Mouse (Mus musculus) MEL (cell line): ENCODE results near the gene Tanc1.

Experiments
- BHLHE40 ChIP-seq: IDR thresholded peaks from 2 replicates; pipeline ENCODE4 v1.6.1; 2012; ENCODE audit warnings: low read depth, mild to moderate bottlenecking, inconsistent platforms, low read length, improper control_type of control experiment, borderline replicate concordance
- CTCF ChIP-seq, 3 experiments: IDR thresholded peaks in 2 of 3; conservative IDR thresholded peaks in 1 of 3; 2 replicates each; pipeline ENCODE4 v1.5.1; 2011 to 2012; ENCODE audit warnings: low read length in 3 of 3, low read depth in 2 of 3, mild to moderate bottlenecking in 2 of 3, improper control_type of control experiment in 1 of 3, inconsistent platforms in 1 of 3, mixed read lengths in 1 of 3, moderate library complexity in 1 of 3; ENCODE audit not compliant: control insufficient read depth in 1 of 3, insufficient read depth in 1 of 3, poor library complexity in 1 of 3, severe bottlenecking in 1 of 3
- EP300 ChIP-seq, 2 experiments: IDR thresholded peaks; 2 replicates each; pipeline ENCODE4 v1.6.1; 2011; ENCODE audit warnings: improper control_type of control experiment in 2 of 2, low read length in 2 of 2, low read depth in 1 of 2, mild to moderate bottlenecking in 1 of 2
- MAX ChIP-seq: IDR thresholded peaks from 2 replicates; pipeline ENCODE4 v1.6.1; 2011; ENCODE audit warnings: low read length, improper control_type of control experiment
- MYC ChIP-seq: IDR thresholded peaks from 2 replicates; pipeline ENCODE4 v1.6.1; 2011; ENCODE audit warnings: low read depth, mild to moderate bottlenecking, low read length, improper control_type of control experiment, moderate library complexity
- POLR2A ChIP-seq, 2 experiments: IDR thresholded peaks; 2 replicates each; pipeline ENCODE4 v1.6.1; 2011 to 2012; ENCODE audit warnings: low read length in 2 of 2, mild to moderate bottlenecking in 2 of 2, control low read depth in 1 of 2, improper control_type of control experiment in 1 of 2, low read depth in 1 of 2, moderate library complexity in 1 of 2; ENCODE audit not compliant: control insufficient read depth in 1 of 2, insufficient read depth in 1 of 2, poor library complexity in 1 of 2
- SIN3A ChIP-seq: IDR thresholded peaks from 2 replicates; pipeline ENCODE4 v1.6.1; 2012; ENCODE audit warnings: low read length, improper control_type of control experiment, inconsistent platforms
- ZC3H11A ChIP-seq: IDR thresholded peaks from 2 replicates; pipeline ENCODE4 v1.6.1; 2012; ENCODE audit warnings: low read depth, mild to moderate bottlenecking, inconsistent platforms, low read length, improper control_type of control experiment
- ZNF384 ChIP-seq: IDR thresholded peaks from 2 replicates; pipeline ENCODE4 v1.6.1; 2012; ENCODE audit warnings: low read depth, mild to moderate bottlenecking, inconsistent platforms, low read length, improper control_type of control experiment

- TF ChIP-seq CTCF (IDR thresholded peaks at IDR 0.05 in 2 of 3, conservative IDR thresholded peaks at IDR 0.05 in 1 of 3; ENCODE audit: control insufficient read depth in 1 of 3, insufficient read depth in 1 of 3, low read depth in 2 of 3, low read length in 3 of 3, poor library complexity in 1 of 3, severe bottlenecking in 1 of 3) (no peak), EP300 (IDR thresholded peaks at IDR 0.05; ENCODE audit: low read depth in 1 of 2, low read length in 2 of 2) (no peak), MYC (no peak), ZC3H11A (no peak), ZNF384 (no peak), BHLHE40 (no peak), POLR2A (IDR thresholded peaks at IDR 0.05; ENCODE audit: control insufficient read depth in 1 of 2, insufficient read depth in 1 of 2, low read depth in 1 of 2, low read length in 2 of 2, poor library complexity in 1 of 2) (no peak), MAX (no peak), SIN3A (no peak)
Observed at GRCm38 (mm10) chr2:59721758-59722157, 109.9 kb downstream of the Tanc1 start.
